Mouse (Mus musculus): Measurements from ENCODE around the gene Sox5. TPM values are rescaled to one million over a fixed set of nuclear protein-coding genes. Genes with fewer than 3 reads are reported as not detected.

Gene Sox5
- 1.6 TPM for polyA plus RNA-seq (2014; fragmentation: Illumina TruSeq; extraction: RNeasy Lipid Tissue Mini Kit (QIAGEN cat#74804); ENCODE audit: insufficient read depth, low read depth, low replicate concordance)

DNA sequence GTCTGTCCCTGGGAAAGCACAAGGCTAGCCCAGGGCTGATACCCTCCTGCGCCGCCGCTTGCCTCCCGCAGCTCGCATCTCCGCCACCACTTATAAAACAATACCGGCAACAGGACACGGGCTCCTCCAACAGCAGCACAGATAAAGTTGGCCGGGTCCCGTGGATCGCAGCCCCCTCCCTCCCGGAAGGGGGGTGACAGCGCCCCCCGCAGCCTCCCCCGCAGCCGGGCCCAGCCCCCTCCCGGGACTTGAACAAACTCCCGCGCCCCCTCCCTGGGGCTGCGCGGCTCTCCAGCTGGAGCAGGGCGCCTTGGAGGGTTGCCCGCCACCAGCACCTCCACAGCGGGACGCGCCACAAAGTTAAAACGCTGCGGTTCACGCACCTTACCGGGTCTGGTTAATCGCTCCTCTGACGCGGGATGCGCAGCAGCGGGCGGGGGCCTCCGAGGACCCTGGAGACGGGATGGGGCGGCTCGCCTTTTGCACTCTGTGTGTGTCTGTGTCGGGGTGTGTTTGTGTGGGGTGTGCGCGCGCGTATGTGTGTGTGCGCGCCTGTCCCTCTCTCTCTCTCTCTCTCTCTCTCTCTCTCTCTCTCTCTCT, at the start of gene Sox5:
TSS of gene Sox5 (minus strand) at position 547 of the 600 bp plus-strand sequence.

